10 mouse cellular contexts compared by ENCODE assay signal in the genomic region with DNA sequence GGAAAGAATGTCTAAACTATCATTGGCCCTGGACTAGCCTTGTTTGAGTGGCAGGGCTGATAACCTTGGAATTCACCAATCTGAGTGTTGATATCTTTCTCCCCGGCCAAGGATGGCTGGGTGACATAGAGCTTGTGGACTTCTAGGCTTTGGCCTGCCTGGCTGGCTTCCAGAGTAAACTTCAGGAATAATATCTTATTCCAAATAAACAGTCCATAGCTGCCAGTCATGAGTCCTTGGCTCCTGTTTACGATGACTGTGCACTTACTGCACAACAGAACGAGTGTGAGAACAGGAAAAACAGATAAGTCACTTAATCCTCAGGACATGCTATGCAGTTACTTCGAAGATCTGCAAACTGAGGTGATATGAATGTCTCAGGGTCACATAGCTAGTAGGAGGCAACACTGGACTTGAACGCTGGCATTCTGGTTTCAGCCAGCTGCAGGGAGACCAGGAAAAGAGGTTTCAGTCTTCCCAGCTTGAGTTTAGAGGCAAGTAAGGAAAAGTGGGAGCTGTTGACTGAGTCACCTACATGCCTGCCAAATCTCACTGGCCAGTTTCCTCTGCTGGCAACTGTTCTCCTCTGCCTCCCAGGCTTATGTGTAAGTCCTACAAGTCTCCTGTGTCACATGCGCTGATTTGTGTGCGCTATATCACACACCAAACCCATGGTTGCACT.
DNase-seq lines count a peak whose midpoint lies in the region; ATAC-seq and TF ChIP-seq lines count a peak whose summit lies in the region.
"Had no signal": no experiment of that assay in that cellular context is flagged by ENCODE, and none has a peak within 500 bp of the region (broad histone marks: within the 10 kb centered on the region; RNA-seq: fewer than 3 reads in every experiment).

No protein-coding gene starts in this region.

- no peak for ATAC-seq in erythroid progenitor cell, adult 5-6 weeks (replicated peaks; ENCODE audit: low FRiP score, poor library complexity, severe bottlenecking)

- no peak overlapping the region for H3K27ac ChIP-seq in cerebellum, adult 2 months (ENCODE audit: insufficient read depth, low read length)

- no peaks in the 10 kb centered on the region for H3K27me3 ChIP-seq in cerebellum, adult 2 months (ENCODE audit: control insufficient read depth, insufficient read depth, low read length)

- no peaks in the 10 kb centered on the region for H3K4me1 ChIP-seq in cerebellum, adult 2 months (ENCODE audit: control insufficient read depth, insufficient read depth, low read length)

- intact Hi-C loops in heart, postnatal 36 days (cut with DNase I), result no loop called here

- TF ChIP-seq POLR2A in cerebellum, adult 2 months (IDR thresholded peaks at IDR 0.05; ENCODE audit: borderline replicate concordance, insufficient read depth, low read length), result no peak

- no peak for TF ChIP-seq CTCF in cerebellum, adult 2 months (IDR thresholded peaks at IDR 0.05; ENCODE audit: borderline replicate concordance, insufficient read depth, low read depth, low read length)

- no peak overlapping the region for H3K4me3 ChIP-seq in cerebellum, adult 2 months (replicated peaks; ENCODE audit: insufficient read depth, low read depth, low read length)
- H3K4me3 ChIP-seq: erythroblast, embryonic 14.5 days; megakaryocyte, embryonic 14.5 days had no signal

- WGBS in cerebellum, adult 2 months, result 64% methylated on average over 7 of the region's 7 CpGs

- peak; percentile 62 for DNase-seq in layer of hippocampus, adult 9-11 months
- DNase-seq in layer of hippocampus, postnatal 14 days (ENCODE audit: low spot score in 2 of 2), result no peak
- DNase-seq in frontal cortex, postnatal 36 days (ENCODE audit: low spot score in 2 of 2), result peak; percentile 50 to 77
- peak; percentile 71 to 80 for DNase-seq in heart, postnatal 36 days
- peak; percentile 57 for DNase-seq in lung, postnatal 25 days (ENCODE audit: low spot score)
- no peak for DNase-seq in cerebellum, adult 2 months
- no peak for DNase-seq in retina, postnatal 1 day

Comparison
In these comparisons a context has a peak if more than half of its experiments do, and no peak if none do; other contexts are left out.
1. DNase-seq: peak in layer of hippocampus, adult 9-11 months (single experiment), frontal cortex, postnatal 36 days (2 of 2), heart, postnatal 36 days (2 of 2) and lung, postnatal 25 days (single experiment); none in layer of hippocampus, postnatal 14 days (0 of 2), cerebellum, adult 2 months (0 of 2) and retina, postnatal 1 day (single experiment).